Mouse (Mus musculus): ENCODE data around the gene E130114P18Rik.

GRCm38 (mm10) chr4:97532072-97532471, 245.8 kb downstream of the E130114P18Rik start:
- TF ChIP-seq FLI1 (IDR thresholded peaks at IDR 0.05; ENCODE audit: low read length), result no peak
- no peak for TF ChIP-seq GATA1 (IDR thresholded peaks at IDR 0.05; ENCODE audit: borderline replicate concordance, low read length)
